Mouse (Mus musculus): ENCODE measurements at regions not wholly inside any gene's neighbourhood (a gene's known extent, or its start where the extent isn't known, plus 50 kb on each side); places are given as distances from the start of the nearest gene placed in this dataset.

- DNase-seq, result no peak
Measured at GRCm38 (mm10) chr16:29802085-29802484, 223.0 kb downstream of the Opa1 start.

- DNase-seq, result no peak
Measured at GRCm38 (mm10) chr16:29802603-29803002, 223.5 kb downstream of the Opa1 start.

- no peak for DNase-seq
Measured at GRCm38 (mm10) chr16:29807859-29808258, 228.7 kb downstream of the Opa1 start.

GRCm38 (mm10) chr16:29808851-29809250 lies 229.7 kb downstream of the Opa1 start:
- DNase-seq, result no peak

GRCm38 (mm10) chr16:29813411-29814038 lies 234.4 kb downstream of the Opa1 start:
- peak; percentile 49 for DNase-seq

GRCm38 (mm10) chr16:29814039-29814438 lies 234.9 kb downstream of the Opa1 start:
- DNase-seq, result peak; percentile 91

- DNase-seq, result no peak
Measured at GRCm38 (mm10) chr16:29814655-29815054, 235.5 kb downstream of the Opa1 start.

GRCm38 (mm10) chr16:29815200-29815599 lies 236.1 kb downstream of the Opa1 start:
- DNase-seq, result no peak

- no peak for DNase-seq
Measured at GRCm38 (mm10) chr16:29815632-29816337, 236.7 kb downstream of the Opa1 start.

- peak; percentile 60 for DNase-seq
Measured at GRCm38 (mm10) chr16:29816681-29817369, 237.7 kb downstream of the Opa1 start.

GRCm38 (mm10) chr16:29818807-29819440 lies 239.8 kb downstream of the Opa1 start:
- no peak for DNase-seq

- DNase-seq, result no peak
Measured at GRCm38 (mm10) chr16:29820704-29821103, 241.6 kb downstream of the Opa1 start.

- DNase-seq, result no peak
Measured at GRCm38 (mm10) chr16:29822110-29822509, 242.1 kb upstream of the Hes1 start.

- no peak for DNase-seq
Measured at GRCm38 (mm10) chr16:29822843-29823401, 241.3 kb upstream of the Hes1 start.

- DNase-seq, result no peak
Measured at GRCm38 (mm10) chr16:29826927-29827326, 237.3 kb upstream of the Hes1 start.

GRCm38 (mm10) chr16:29827776-29828175 lies 236.4 kb upstream of the Hes1 start:
- DNase-seq, result no peak

GRCm38 (mm10) chr16:29829457-29829856 lies 234.7 kb upstream of the Hes1 start:
- peak; percentile 21 for DNase-seq

- no peak for DNase-seq
Measured at GRCm38 (mm10) chr16:29830101-29830500, 234.1 kb upstream of the Hes1 start.

GRCm38 (mm10) chr16:29833298-29833697 lies 230.9 kb upstream of the Hes1 start:
- no peak for DNase-seq

- no peak for DNase-seq
Measured at GRCm38 (mm10) chr16:29833875-29834274, 230.3 kb upstream of the Hes1 start.

- DNase-seq, result no peak
Measured at GRCm38 (mm10) chr16:29834669-29835068, 229.5 kb upstream of the Hes1 start.

- DNase-seq, result no peak
Measured at GRCm38 (mm10) chr16:29837025-29837629, 227.1 kb upstream of the Hes1 start.

- DNase-seq, result no peak
Measured at GRCm38 (mm10) chr16:29837874-29838273, 226.3 kb upstream of the Hes1 start.

Measured in lung, postnatal 14 days (tissue).